Mouse (Mus musculus) embryo, embryonic 11 days (tissue): Measurements from ENCODE around the gene Olfr1367.

Experiments used
- DNase-seq: peaks from one replicate; pipeline ENCODE4 v3.0.0-alpha.2; 2015

The Olfr1367 gene

GRCm38 (mm10) chr13:21397486-21397885 is 50.8 kb downstream of the Olfr1367 start:
- DNase-seq = no peak
